Mouse (Mus musculus): Measurements from ENCODE around the gene Olfr583. TPM values are rescaled to one million over a fixed set of nuclear protein-coding genes. Genes with fewer than 3 reads are reported as not detected.

Olfr583 gene
- polyA plus RNA-seq (2012; rRNA removed) = not detected in 2 replicates

DNA sequence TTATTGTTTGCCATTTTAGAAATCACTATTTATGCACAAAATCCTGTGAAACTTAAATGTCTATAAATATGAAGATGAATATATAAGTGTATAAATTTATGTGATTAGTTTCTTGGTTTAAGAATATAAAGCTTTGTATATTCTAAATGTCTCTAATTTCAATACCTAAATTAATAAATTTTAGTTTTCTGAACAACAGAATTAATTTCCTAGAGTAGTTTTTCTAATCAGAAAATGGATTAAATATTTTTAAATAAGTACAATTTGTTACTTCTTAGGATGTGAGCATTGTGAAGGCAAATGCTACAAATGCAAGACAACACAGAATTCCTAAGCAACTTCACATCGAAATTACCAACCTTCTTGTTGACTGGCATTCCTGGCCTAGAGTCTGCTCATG lies at the start of gene Olfr583:
Olfr583 (plus strand) TSS at position 301 of the 400 bp plus-strand sequence.

DNA sequence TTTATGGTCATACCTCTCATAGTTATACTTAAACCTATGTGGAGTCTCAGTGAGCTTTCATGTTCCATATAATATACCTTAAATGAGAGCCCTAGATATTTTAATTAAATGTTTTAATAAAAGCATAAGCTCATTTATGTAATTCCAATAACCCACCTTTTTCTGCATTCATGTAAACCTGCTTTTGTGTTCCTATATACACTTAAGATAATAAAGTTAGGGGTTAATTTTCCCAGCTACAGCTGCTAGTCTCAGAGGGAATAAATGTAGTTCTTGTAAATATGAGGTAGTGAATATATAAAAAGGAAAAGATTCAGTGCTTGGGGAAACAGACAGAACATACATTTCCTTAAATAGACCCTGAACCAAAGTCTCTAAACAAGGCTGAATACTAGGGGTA lies 13.4 kb upstream of the Olfr583 start, which contains the start of gene Olfr582:
Olfr582 (plus strand) TSS at position 301 of the 400 bp plus-strand sequence.

DNA sequence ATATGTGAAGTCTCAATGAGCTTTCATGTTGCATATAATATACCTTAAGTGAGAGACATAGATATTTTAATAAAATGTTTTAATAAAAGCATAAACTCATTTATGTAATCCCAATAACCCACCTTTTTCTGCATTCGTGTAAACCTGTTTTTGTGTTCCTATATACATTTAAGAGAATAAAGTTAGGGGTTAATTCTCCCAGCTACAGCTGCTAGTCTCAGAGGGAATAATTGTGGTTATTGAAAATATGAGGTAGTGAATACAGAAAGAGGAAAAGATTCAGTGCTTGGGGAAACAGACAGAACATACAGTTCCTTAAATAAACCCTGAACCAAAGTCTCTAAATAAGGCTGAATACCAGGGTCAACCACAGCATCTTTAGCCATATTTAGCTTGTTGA lies 30.5 kb downstream of the Olfr583 start, which contains the start of gene Olfr584:
Olfr584 (plus strand) TSS at position 301 of the 400 bp plus-strand sequence.

DNA sequence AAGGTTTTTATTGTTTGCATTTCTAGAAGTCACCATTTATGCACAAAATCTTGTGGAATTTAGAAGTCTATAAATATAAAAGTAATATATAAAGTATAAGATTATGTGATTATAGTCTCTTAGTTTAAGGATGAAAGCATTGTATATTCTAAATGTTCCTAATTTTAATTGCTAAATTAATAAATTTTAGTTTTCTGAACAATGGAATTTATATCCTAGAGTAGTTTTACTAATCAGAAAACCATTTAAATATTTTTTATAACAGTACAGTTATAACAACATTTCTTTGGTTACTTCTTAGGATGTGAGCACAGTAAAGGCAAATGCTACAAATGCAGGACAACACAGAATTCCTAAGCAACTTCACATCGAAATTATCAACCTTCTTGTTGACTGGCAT lies 46.3 kb downstream of the Olfr583 start, which contains the start of gene Olfr585:
Olfr585 (plus strand) TSS at position 301 of the 400 bp plus-strand sequence.

Other genes starting within 250 kb of the Olfr583 start
- not detected in 2 replicates for gene Olfr564, start 247.8 kb upstream of the Olfr583 start, polyA plus RNA-seq (2012; rRNA removed)
- not detected in 2 replicates for gene Olfr566, start 192.5 kb upstream of the Olfr583 start, polyA plus RNA-seq (2012; rRNA removed)
- gene Olfr568, start 174.2 kb upstream of the Olfr583 start, polyA plus RNA-seq (2012; rRNA removed) = not detected in 2 replicates
- gene Olfr569, start 160.4 kb upstream of the Olfr583 start, polyA plus RNA-seq (2012; rRNA removed) = not detected in 2 replicates
- gene Olfr570, start 156.7 kb upstream of the Olfr583 start, polyA plus RNA-seq (2012; rRNA removed) = not detected in 2 replicates
- gene Olfr571, start 133.8 kb upstream of the Olfr583 start, polyA plus RNA-seq (2012; rRNA removed) = not detected in 2 replicates
- gene Olfr572, start 126.9 kb upstream of the Olfr583 start, polyA plus RNA-seq (2012; rRNA removed) = not detected in 2 replicates
- not detected in 2 replicates for gene Olfr573-ps1, start 108.7 kb upstream of the Olfr583 start, polyA plus RNA-seq (2012; rRNA removed)
- gene Olfr574, start 102.8 kb upstream of the Olfr583 start, polyA plus RNA-seq (2012; rRNA removed) = not detected in 2 replicates
- not detected in 2 replicates for gene Olfr575, start 92.5 kb upstream of the Olfr583 start, polyA plus RNA-seq (2012; rRNA removed)
- gene Olfr576, start 88.6 kb upstream of the Olfr583 start, polyA plus RNA-seq (2012; rRNA removed) = not detected in 2 replicates
- gene Olfr577, start 75.4 kb upstream of the Olfr583 start, polyA plus RNA-seq (2012; rRNA removed) = not detected in 2 replicates
- gene Olfr578, start 62.0 kb upstream of the Olfr583 start, polyA plus RNA-seq (2012; rRNA removed) = not detected in 2 replicates
- not detected in 2 replicates for gene Olfr582, start 13.3 kb upstream of the Olfr583 start, polyA plus RNA-seq (2012; rRNA removed)
- not detected in 2 replicates for gene Olfr584, start 30.6 kb downstream of the Olfr583 start, polyA plus RNA-seq (2012; rRNA removed)
- not detected in 2 replicates for gene Olfr585, start 46.4 kb downstream of the Olfr583 start, polyA plus RNA-seq (2012; rRNA removed)
- not detected in 2 replicates for gene Olfr586, start 74.3 kb downstream of the Olfr583 start, polyA plus RNA-seq (2012; rRNA removed)
- gene Olfr588-ps1, start 89.6 kb downstream of the Olfr583 start, polyA plus RNA-seq (2012; rRNA removed) = not detected in 2 replicates
- not detected in 2 replicates for gene Olfr589, start 105.1 kb downstream of the Olfr583 start, polyA plus RNA-seq (2012; rRNA removed)
- not detected in 2 replicates for gene Olfr591, start 127.0 kb downstream of the Olfr583 start, polyA plus RNA-seq (2012; rRNA removed)
- gene Olfr592, start 133.5 kb downstream of the Olfr583 start, polyA plus RNA-seq (2012; rRNA removed) = not detected in 2 replicates
- not detected in 2 replicates for gene Olfr593, start 160.6 kb downstream of the Olfr583 start, polyA plus RNA-seq (2012; rRNA removed)
- not detected in 2 replicates for gene Olfr594, start 165.7 kb downstream of the Olfr583 start, polyA plus RNA-seq (2012; rRNA removed)
- gene Usp17ld, start 201.2 kb downstream of the Olfr583 start, polyA plus RNA-seq (2012; rRNA removed) = not detected in 2 replicates

All from stomach, adult 2 months (tissue).